ENCODE assay signal across 12 mouse cellular contexts in the genomic region with DNA sequence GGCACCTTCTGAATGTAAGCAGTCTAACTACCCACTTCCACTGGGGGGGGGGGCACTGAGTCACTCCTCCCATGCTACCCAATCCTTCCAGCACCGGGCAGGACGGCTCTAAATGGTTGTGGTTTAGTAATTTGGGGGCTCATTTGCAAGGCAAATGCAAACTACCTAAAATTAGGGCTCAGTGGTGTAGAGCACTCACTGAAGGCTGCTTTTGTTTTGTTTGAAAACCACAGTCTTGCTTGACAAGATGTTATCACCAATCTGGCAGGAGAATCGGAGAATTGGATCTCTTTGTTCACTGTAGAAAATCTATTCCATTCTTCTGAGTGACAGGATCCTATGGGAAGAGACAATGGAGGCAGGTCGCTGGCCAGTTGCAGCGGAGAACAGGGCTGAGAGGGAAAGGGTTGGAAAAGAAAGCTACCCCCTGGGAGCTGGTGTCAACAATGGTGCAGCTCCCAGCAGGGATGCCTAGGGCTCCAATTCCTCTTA.
DNase-seq lines count a peak whose midpoint lies in the region; ATAC-seq and TF ChIP-seq lines count a peak whose summit lies in the region.
"Had no signal": no experiment of that assay in that cellular context is flagged by ENCODE, and none has a peak within 500 bp of the region (broad histone marks: within the 10 kb centered on the region; RNA-seq: fewer than 3 reads in every experiment).

No protein-coding gene starts in this region.

- peak; percentile 84 for ATAC-seq in forebrain, embryonic 15.5 days (replicated peaks)
- peak; percentile 27; the same call in 1 of the 2 replicates for ATAC-seq in midbrain, embryonic 12.5 days (ENCODE audit: low FRiP score, low read depth)

- peak overlapping the region; percentile 84 for H3K27ac ChIP-seq in ES-Bruce4 (ENCODE audit: insufficient read depth, low read length)
- H3K27ac ChIP-seq in forebrain, embryonic 15.5 days (replicated peaks), result peak overlapping the region; percentile 71
- H3K27ac ChIP-seq in midbrain, embryonic 12.5 days (replicated peaks), result peak overlapping the region; percentile 46; the same call in 1 of the 2 replicates
- H3K27ac ChIP-seq in gastrocnemius, adult 2 months, result no peak overlapping the region
- no peak overlapping the region for H3K27ac ChIP-seq in layer of hippocampus, adult 2 months
- H3K27ac ChIP-seq: kidney, postnatal 0 days; limb, embryonic 12.5 days; macrophage had no signal

- H3K9ac ChIP-seq in ES-Bruce4 (ENCODE audit: low read depth, poor library complexity, severe bottlenecking), result no peak overlapping the region
- H3K9ac ChIP-seq in forebrain, embryonic 15.5 days (replicated peaks), result no peak overlapping the region
- H3K9ac ChIP-seq in midbrain, embryonic 12.5 days (replicated peaks), result no peak overlapping the region
- H3K9ac ChIP-seq: limb, embryonic 12.5 days had no signal

- H3K4me2 ChIP-seq in forebrain, embryonic 15.5 days (replicated peaks), result no peak overlapping the region
- H3K4me2 ChIP-seq in midbrain, embryonic 12.5 days (replicated peaks), result peak overlapping the region; percentile 9; the same call in 1 of the 2 replicates
- H3K4me2 ChIP-seq: limb, embryonic 12.5 days had no signal

- peaks cover 13% of the 10 kb centered on the region for H3K9me3 ChIP-seq in ES-Bruce4 (replicated peaks; ENCODE audit: control insufficient read depth, insufficient read depth, low read length, poor library complexity, severe bottlenecking)
- H3K9me3 ChIP-seq in forebrain, embryonic 15.5 days, result 0 out of 2 replicates have a peak, but pooled peaks cover 3% of the 10 kb centered on the region
- H3K9me3 ChIP-seq in midbrain, embryonic 12.5 days, result peaks cover 11% of the 10 kb centered on the region
- H3K9me3 ChIP-seq: limb, embryonic 12.5 days had no signal

- TF ChIP-seq POLR2A in ES-Bruce4 (IDR thresholded peaks at IDR 0.05; ENCODE audit: insufficient read depth, low read length), result no peak

- WGBS in forebrain, embryonic 15.5 days, result 3% methylated on average over 5 of the region's 5 CpGs
- WGBS in midbrain, embryonic 12.5 days, result 4% methylated on average over 5 of the region's 5 CpGs

- H3K4me3 ChIP-seq in ES-Bruce4 (ENCODE audit: low read depth, low read length), result no peak overlapping the region
- H3K4me3 ChIP-seq in forebrain, embryonic 15.5 days, result no peak overlapping the region
- no peak overlapping the region for H3K4me3 ChIP-seq in midbrain, embryonic 12.5 days
- no peak overlapping the region for H3K4me3 ChIP-seq in gastrocnemius, adult 2 months
- H3K4me3 ChIP-seq in layer of hippocampus, adult 2 months, result no peak overlapping the region
- H3K4me3 ChIP-seq: limb, embryonic 12.5 days had no signal

- H3K27me3 ChIP-seq in ES-Bruce4 (ENCODE audit: control insufficient read depth, insufficient read depth, low read length, poor library complexity, severe bottlenecking), result no peaks in the 10 kb centered on the region
- H3K27me3 ChIP-seq in forebrain, embryonic 15.5 days, result no peaks in the 10 kb centered on the region
- H3K27me3 ChIP-seq in midbrain, embryonic 12.5 days, result no peaks in the 10 kb centered on the region
- H3K27me3 ChIP-seq: limb, embryonic 12.5 days had no signal

- DNase-seq in brain, adult 2 months (ENCODE audit: low read depth, low spot score), result peak; percentile 51
- no peak for DNase-seq in kidney, postnatal 14 days
- no peak for DNase-seq in layer of hippocampus, adult 8-10 months (ENCODE audit: low spot score in 2 of 2)
- no peak for DNase-seq in gastrocnemius, adult 2 months
- DNase-seq in layer of hippocampus, adult 2 months (ENCODE audit: low spot score in 2 of 2), result no peak
- DNase-seq: cerebellum, adult 8-10 months had no signal

- intact Hi-C loops in gastrocnemius, adult 2 months (cut with DNase I), result no loop called here

- TF ChIP-seq EP300 in ES-Bruce4 (IDR thresholded peaks at IDR 0.05; ENCODE audit: insufficient read depth, low read depth, low read length), result peak; percentile 76

- H3K36me3 ChIP-seq in ES-Bruce4 (ENCODE audit: control insufficient read depth, insufficient read depth, low read length, poor library complexity, severe bottlenecking), result no peaks in the 10 kb centered on the region
- no peaks in the 10 kb centered on the region for H3K36me3 ChIP-seq in forebrain, embryonic 15.5 days
- H3K36me3 ChIP-seq in midbrain, embryonic 12.5 days, result no peaks in the 10 kb centered on the region
- H3K36me3 ChIP-seq: limb, embryonic 12.5 days had no signal

- TF ChIP-seq CTCF in ES-Bruce4 (IDR thresholded peaks at IDR 0.05; ENCODE audit: low read depth, low read length), result no peak
- no peak for TF ChIP-seq CTCF in gastrocnemius, adult 2 months (IDR thresholded peaks at IDR 0.05)
- no peak for TF ChIP-seq CTCF in layer of hippocampus, adult 2 months (conservative IDR thresholded peaks at IDR 0.05)

- H3K4me1 ChIP-seq in ES-Bruce4 (ENCODE audit: control insufficient read depth, insufficient read depth, low read length), result peaks cover 5% of the 10 kb centered on the region
- H3K4me1 ChIP-seq in forebrain, embryonic 15.5 days, result peaks cover 24% of the 10 kb centered on the region
- peaks cover 30% of the 10 kb centered on the region for H3K4me1 ChIP-seq in midbrain, embryonic 12.5 days

Comparison
In these comparisons a context has a peak if more than half of its experiments do, and no peak if none do; other contexts are left out.
1. H3K27ac ChIP-seq: peak in ES-Bruce4 (single experiment), forebrain, embryonic 15.5 days (single experiment) and midbrain, embryonic 12.5 days (single experiment); none in gastrocnemius, adult 2 months (single experiment) and layer of hippocampus, adult 2 months (single experiment).